Mouse (Mus musculus): ENCODE results near the gene Tet1. TPM values are rescaled to one million over a fixed set of nuclear protein-coding genes. Genes with fewer than 3 reads are reported as not detected.
A peak's percentile ranks its signal among the peaks of the same experiment; 100 is the strongest.

Gene Tet1
- polyA plus RNA-seq, 1 experiment from 2014 or later: 26.9 TPM

GRCm38 (mm10) chr10:62865167-62866034, 43.4 kb downstream of the Tet1 start:
- Histone ChIP-seq H3K27me3 (no peaks in the 10 kb centered on the region), H3K36me3 (no peaks in the 10 kb centered on the region), H3K9ac (peak overlapping the region; percentile 64), H3K9me3 (replicated peaks) (no peaks in the 10 kb centered on the region), H3K4me1 (replicated peaks) (peaks cover 23% of the 10 kb centered on the region), H3K27ac (peak overlapping the region; percentile 87), H3K4me2 (peak overlapping the region; percentile 83), H3K4me3 (peak overlapping the region; percentile 58)
- 1% methylated on average over 28 of the region's 28 CpGs for WGBS
- peak; percentile 96 for ATAC-seq (replicated peaks; ENCODE audit: insufficient number of reproducible peaks, insufficient read depth, low FRiP score, low read depth)

- Histone ChIP-seq H3K27ac (peak overlapping the region; percentile 44), H3K4me3 (peak overlapping the region; percentile 58), H3K9me3 (replicated peaks) (no peaks in the 10 kb centered on the region), H3K27me3 (no peaks in the 10 kb centered on the region), H3K9ac (0 out of 2 replicates have a peak overlapping the region, but pooled peaks have one; percentile 1), H3K36me3 (no peaks in the 10 kb centered on the region), H3K4me2 (peak overlapping the region; percentile 83), H3K4me1 (replicated peaks) (peaks cover 23% of the 10 kb centered on the region)
- no peak for ATAC-seq (replicated peaks; ENCODE audit: insufficient number of reproducible peaks, insufficient read depth, low FRiP score, low read depth)
- WGBS: 57% methylated on average over 3 of the region's 3 CpGs
Observed at GRCm38 (mm10) chr10:62863563-62863962, 45.2 kb downstream of the Tet1 start.

- 94% methylated on average over 1 of the region's 1 CpGs for WGBS
- Histone ChIP-seq H3K27me3 (no peaks in the 10 kb centered on the region), H3K9ac (no peak overlapping the region), H3K9me3 (replicated peaks) (no peaks in the 10 kb centered on the region), H3K36me3 (no peaks in the 10 kb centered on the region), H3K4me1 (replicated peaks) (peaks cover 23% of the 10 kb centered on the region), H3K4me2 (no peak overlapping the region), H3K27ac (no peak overlapping the region), H3K4me3 (no peak overlapping the region)
- no peak for ATAC-seq (replicated peaks; ENCODE audit: insufficient number of reproducible peaks, insufficient read depth, low FRiP score, low read depth)
Observed at GRCm38 (mm10) chr10:62862435-62862834, 46.4 kb downstream of the Tet1 start.

GRCm38 (mm10) chr10:62858967-62859366, 49.8 kb downstream of the Tet1 start:
- H3K9me3 ChIP-seq (replicated peaks): no peaks in the 10 kb centered on the region
- 90% methylated on average over 5 of the region's 5 CpGs for WGBS
- no peak overlapping the region for H3K9ac ChIP-seq
- H3K36me3 ChIP-seq: no peaks in the 10 kb centered on the region
- no peak overlapping the region for H3K4me3 ChIP-seq
- no peak for ATAC-seq (replicated peaks; ENCODE audit: insufficient number of reproducible peaks, insufficient read depth, low FRiP score, low read depth)
- no peak overlapping the region for H3K4me2 ChIP-seq
- no peaks in the 10 kb centered on the region for H3K27me3 ChIP-seq
- no peak overlapping the region for H3K27ac ChIP-seq
- peaks cover 21% of the 10 kb centered on the region for H3K4me1 ChIP-seq (replicated peaks)

- H3K4me2 ChIP-seq: no peak overlapping the region
- no peak overlapping the region for H3K4me3 ChIP-seq
- H3K9me3 ChIP-seq (replicated peaks): no peaks in the 10 kb centered on the region
- no peak; the same call in 1 of the 2 replicates for ATAC-seq (replicated peaks; ENCODE audit: insufficient number of reproducible peaks, insufficient read depth, low FRiP score, low read depth)
- WGBS: 66% methylated on average over 10 of the region's 10 CpGs
- no peak overlapping the region for H3K9ac ChIP-seq
- H3K36me3 ChIP-seq: no peaks in the 10 kb centered on the region
- no peak overlapping the region for H3K27ac ChIP-seq
- H3K27me3 ChIP-seq: no peaks in the 10 kb centered on the region
- peaks cover 15% of the 10 kb centered on the region for H3K4me1 ChIP-seq (replicated peaks)
Observed at GRCm38 (mm10) chr10:62856690-62857290, 52.0 kb downstream of the Tet1 start.

- Histone ChIP-seq H3K4me3 (no peak overlapping the region), H3K27ac (peak overlapping the region; percentile 92), H3K9me3 (replicated peaks) (no peaks in the 10 kb centered on the region), H3K36me3 (no peaks in the 10 kb centered on the region), H3K4me1 (replicated peaks) (peaks cover 15% of the 10 kb centered on the region), H3K27me3 (no peaks in the 10 kb centered on the region), H3K9ac (no peak overlapping the region), H3K4me2 (peak overlapping the region; percentile 33)
- ATAC-seq (replicated peaks; ENCODE audit: insufficient number of reproducible peaks, insufficient read depth, low FRiP score, low read depth): peak; percentile 85
- WGBS: 16% methylated on average over 2 of the region's 2 CpGs
Observed at GRCm38 (mm10) chr10:62854992-62855391, 53.8 kb downstream of the Tet1 start.

- 0 out of 2 replicates have a peak, but pooled peaks have one; percentile 30 for ATAC-seq (replicated peaks; ENCODE audit: insufficient number of reproducible peaks, insufficient read depth, low FRiP score, low read depth)
- peak overlapping the region; percentile 33; the same call in 1 of the 2 replicates for H3K4me2 ChIP-seq
- H3K4me3 ChIP-seq: no peak overlapping the region
- no peaks in the 10 kb centered on the region for H3K27me3 ChIP-seq
- peaks cover 15% of the 10 kb centered on the region for H3K4me1 ChIP-seq (replicated peaks)
- peak overlapping the region; percentile 92 for H3K27ac ChIP-seq
- 46% methylated on average over 4 of the region's 4 CpGs for WGBS
- H3K9ac ChIP-seq: no peak overlapping the region
- no peaks in the 10 kb centered on the region for H3K9me3 ChIP-seq (replicated peaks)
- H3K36me3 ChIP-seq: no peaks in the 10 kb centered on the region
Observed at GRCm38 (mm10) chr10:62854581-62854980, 54.2 kb downstream of the Tet1 start.

- Histone ChIP-seq H3K27me3 (no peaks in the 10 kb centered on the region), H3K27ac (no peak overlapping the region), H3K36me3 (no peaks in the 10 kb centered on the region), H3K9ac (no peak overlapping the region), H3K4me3 (no peak overlapping the region), H3K9me3 (replicated peaks) (no peaks in the 10 kb centered on the region), H3K4me2 (no peak overlapping the region), H3K4me1 (replicated peaks) (peaks cover 20% of the 10 kb centered on the region)
- no peak for ATAC-seq (replicated peaks; ENCODE audit: insufficient number of reproducible peaks, insufficient read depth, low FRiP score, low read depth)
- 78% methylated on average over 7 of the region's 7 CpGs for WGBS
Observed at GRCm38 (mm10) chr10:62851578-62851977, 57.2 kb downstream of the Tet1 start.

GRCm38 (mm10) chr10:62851025-62851424, 57.8 kb downstream of the Tet1 start:
- WGBS: 77% methylated on average over 4 of the region's 4 CpGs
- H3K9me3 ChIP-seq (replicated peaks): no peaks in the 10 kb centered on the region
- H3K4me1 ChIP-seq (replicated peaks): peaks cover 20% of the 10 kb centered on the region
- H3K36me3 ChIP-seq: no peaks in the 10 kb centered on the region
- H3K4me3 ChIP-seq: no peak overlapping the region
- H3K9ac ChIP-seq: no peak overlapping the region
- H3K4me2 ChIP-seq: no peak overlapping the region
- no peaks in the 10 kb centered on the region for H3K27me3 ChIP-seq
- no peak overlapping the region for H3K27ac ChIP-seq
- ATAC-seq (replicated peaks; ENCODE audit: insufficient number of reproducible peaks, insufficient read depth, low FRiP score, low read depth): no peak

- Histone ChIP-seq H3K36me3 (no peaks in the 10 kb centered on the region), H3K9ac (no peak overlapping the region), H3K27ac (no peak overlapping the region), H3K27me3 (no peaks in the 10 kb centered on the region), H3K9me3 (replicated peaks) (no peaks in the 10 kb centered on the region), H3K4me1 (replicated peaks) (peaks cover 18% of the 10 kb centered on the region), H3K4me2 (no peak overlapping the region), H3K4me3 (no peak overlapping the region)
- WGBS: 78% methylated on average over 2 of the region's 2 CpGs
- no peak for ATAC-seq (replicated peaks; ENCODE audit: insufficient number of reproducible peaks, insufficient read depth, low FRiP score, low read depth)
Observed at GRCm38 (mm10) chr10:62848783-62849182, 60.0 kb downstream of the Tet1 start.

GRCm38 (mm10) chr10:62847069-62847626, 61.6 kb downstream of the Tet1 start:
- H3K9me3 ChIP-seq (replicated peaks): no peaks in the 10 kb centered on the region
- H3K27me3 ChIP-seq: no peaks in the 10 kb centered on the region
- peak overlapping the region; percentile 40; the same call in 1 of the 2 replicates for H3K27ac ChIP-seq
- H3K4me1 ChIP-seq (replicated peaks): peaks cover 28% of the 10 kb centered on the region
- no peaks in the 10 kb centered on the region for H3K36me3 ChIP-seq
- ATAC-seq (replicated peaks; ENCODE audit: insufficient number of reproducible peaks, insufficient read depth, low FRiP score, low read depth): no peak
- WGBS: 61% methylated on average over 12 of the region's 12 CpGs
- H3K9ac ChIP-seq: no peak overlapping the region
- no peak overlapping the region for H3K4me3 ChIP-seq
- no peak overlapping the region for H3K4me2 ChIP-seq

Measured in heart, embryonic 15.5 days (tissue).